8 mouse cellular contexts compared by ENCODE assay signal in the genomic region with DNA sequence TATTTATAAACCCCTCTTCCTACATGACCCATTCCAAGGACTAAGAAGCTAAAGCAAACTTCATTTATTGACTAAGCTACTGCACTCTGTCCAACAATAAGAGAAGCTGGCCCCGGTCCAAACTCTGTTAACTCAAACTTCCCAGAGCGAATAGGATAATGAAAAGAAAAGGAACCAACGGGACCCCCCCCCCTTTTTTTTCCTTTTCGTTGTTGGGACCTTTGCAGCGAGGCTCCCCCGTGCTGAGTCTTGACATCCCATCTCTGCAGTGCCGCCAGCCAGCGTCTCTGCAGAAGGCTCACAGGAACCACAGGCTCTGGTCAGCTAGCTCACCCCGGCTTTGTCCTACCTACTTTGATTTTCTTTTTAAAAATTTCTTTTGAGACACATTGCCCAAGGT. TPM values are rescaled to one million over a fixed set of nuclear protein-coding genes. Genes with fewer than 3 reads are reported as not detected.
DNase-seq lines count a peak whose midpoint lies in the region; ATAC-seq and TF ChIP-seq lines count a peak whose summit lies in the region.

No protein-coding gene starts in this region.

- H3K9ac ChIP-seq in heart, adult 2 months (ENCODE audit: low read depth, low read length), result no peak overlapping the region
- H3K9ac ChIP-seq in kidney, embryonic 16.5 days (replicated peaks; ENCODE audit: low read length), result no peak overlapping the region
- H3K9ac ChIP-seq in midbrain, embryonic 13.5 days (replicated peaks), result no peak overlapping the region

- H3K27ac ChIP-seq in heart, adult 2 months, result peak overlapping the region; percentile 76
- H3K27ac ChIP-seq in kidney, embryonic 16.5 days (ENCODE audit: low read length), result no peak overlapping the region
- peak overlapping the region; percentile 48; the same call in 1 of the 2 replicates for H3K27ac ChIP-seq in midbrain, embryonic 13.5 days

- TF ChIP-seq POLR2A in heart, adult 2 months (IDR thresholded peaks at IDR 0.05; ENCODE audit: insufficient read depth, low read depth, low read length), result no peak

- peak; percentile 51 for DNase-seq in left cerebral cortex, postnatal 4 days
- no peak for DNase-seq in left cerebral cortex, adult 11 months (ENCODE audit: low spot score)
- peak; percentile 38 for DNase-seq in brain, adult 2 months (ENCODE audit: low read depth, low spot score)
- DNase-seq in heart, adult 2 months, result peak; percentile 35 to 49
- no peak for DNase-seq in T-cell, adult 2 months (ENCODE audit: low spot score)

- TF ChIP-seq EP300 in heart, adult 2 months (IDR thresholded peaks at IDR 0.05; ENCODE audit: insufficient read depth, low read depth, low read length), result no peak

- no peak for TF ChIP-seq CTCF in heart, adult 2 months (IDR thresholded peaks at IDR 0.05)

- H3K27me3 ChIP-seq in heart, adult 2 months (ENCODE audit: control insufficient read depth, insufficient read depth, low read length), result no peaks in the 10 kb centered on the region
- H3K27me3 ChIP-seq in kidney, embryonic 16.5 days (ENCODE audit: insufficient read depth, low read length), result no peaks in the 10 kb centered on the region
- H3K27me3 ChIP-seq in midbrain, embryonic 13.5 days, result 0 out of 2 replicates have a peak, but pooled peaks cover 3% of the 10 kb centered on the region

- peaks cover 6% of the 10 kb centered on the region for H3K36me3 ChIP-seq in heart, adult 2 months (ENCODE audit: control insufficient read depth, insufficient read depth, low read length)
- peaks cover 8% of the 10 kb centered on the region; the same call in 1 of the 2 replicates for H3K36me3 ChIP-seq in kidney, embryonic 16.5 days (ENCODE audit: insufficient read depth, low read length)
- peaks cover 2% of the 10 kb centered on the region; the same call in 1 of the 2 replicates for H3K36me3 ChIP-seq in midbrain, embryonic 13.5 days

- peaks cover 18% of the 10 kb centered on the region for H3K4me1 ChIP-seq in heart, adult 2 months (ENCODE audit: control insufficient read depth, insufficient read depth, low read length)
- peaks cover 40% of the 10 kb centered on the region for H3K4me1 ChIP-seq in kidney, embryonic 16.5 days (ENCODE audit: insufficient read depth, low read length)
- H3K4me1 ChIP-seq in midbrain, embryonic 13.5 days (replicated peaks), result peaks cover 56% of the 10 kb centered on the region

- ATAC-seq in kidney, embryonic 16.5 days (ENCODE audit: low FRiP score, low TSS enrichment), result no peak
- no peak for ATAC-seq in midbrain, embryonic 13.5 days
- no peak for ATAC-seq in granulocyte monocyte progenitor cell, adult 5-6 weeks (replicated peaks; ENCODE audit: poor library complexity, severe bottlenecking)

- H3K9me3 ChIP-seq in kidney, embryonic 16.5 days (ENCODE audit: low read length), result no peaks in the 10 kb centered on the region
- no peaks in the 10 kb centered on the region for H3K9me3 ChIP-seq in midbrain, embryonic 13.5 days

- intact Hi-C loops in left cerebral cortex, postnatal 4 days (cut with DNase I), result no loop called here
- intact Hi-C loops in heart, adult 2 months (cut with DNase I), result no loop called here

- H3K4me3 ChIP-seq in heart, adult 2 months, result peak overlapping the region; percentile 29; the same call in 1 of the 2 replicates
- no peak overlapping the region for H3K4me3 ChIP-seq in kidney, embryonic 16.5 days (ENCODE audit: low read length)
- no peak overlapping the region for H3K4me3 ChIP-seq in midbrain, embryonic 13.5 days (replicated peaks)

- peaks cover 8% of the 10 kb centered on the region for H3K79me2 ChIP-seq in heart, adult 2 months (replicated peaks; ENCODE audit: control insufficient read depth, insufficient read depth, low read length)

- peak overlapping the region; percentile 17 for H3K4me2 ChIP-seq in kidney, embryonic 16.5 days (replicated peaks; ENCODE audit: low read depth, low read length)
- peak overlapping the region; percentile 84 for H3K4me2 ChIP-seq in midbrain, embryonic 13.5 days (replicated peaks)

- WGBS in heart, adult 2 months, result 9% methylated on average over 9 of the region's 9 CpGs
- WGBS in kidney, embryonic 16.5 days, result 38% methylated on average over 9 of the region's 9 CpGs
- 13% methylated on average over 9 of the region's 9 CpGs for WGBS in midbrain, embryonic 13.5 days

RNA-seq across cellular contexts. Expression of a gene that starts 3.2 kb away (rescaled TPM):
- total RNA-seq in left cerebral cortex, postnatal 4 days (2021), result 10 to 100 TPM; 54.6 to 56.9 TPM
- total RNA-seq in heart, adult 2 months (2021), result 10 to 100 TPM; 62.1 to 81.1 TPM
- 30.7 and 32.1 TPM in 2 replicates for polyA plus RNA-seq in heart, adult 2 months (2012; rRNA removed)
- polyA plus RNA-seq in kidney, embryonic 16.5 days (2015; fragmentation: Nextera tagmentation; extraction: Ambion mirVana), result 5.2 and 5.6 TPM in 2 replicates
- 5.7 and 6.7 TPM in 2 replicates for polyA plus RNA-seq in midbrain, embryonic 13.5 days (2015; fragmentation: Nextera tagmentation; extraction: Ambion mirVana)
- 35.8 and 59.8 TPM in 2 replicates for total RNA-seq in granulocyte monocyte progenitor cell, adult 5-6 weeks (2014; fragmentation: Nextera tagmentation)
- 12.7 and 16.5 TPM in 2 replicates for total RNA-seq in granulocyte monocyte progenitor cell, adult 5-6 weeks (2017)

RNA-seq across cellular contexts. Expression of a gene that starts 3.3 kb away (rescaled TPM):
- 100 to 1,000 TPM; 262 to 267 TPM for total RNA-seq in left cerebral cortex, postnatal 4 days (2021)
- 10 to 100 TPM; 46.0 to 49.0 TPM for total RNA-seq in heart, adult 2 months (2021)
- polyA plus RNA-seq in heart, adult 2 months (2012; rRNA removed), result 17.1 and 28.8 TPM in 2 replicates
- polyA plus RNA-seq in kidney, embryonic 16.5 days (2015; fragmentation: Nextera tagmentation; extraction: Ambion mirVana), result 166 and 173 TPM in 2 replicates
- 303 and 305 TPM in 2 replicates for polyA plus RNA-seq in midbrain, embryonic 13.5 days (2015; fragmentation: Nextera tagmentation; extraction: Ambion mirVana)
- total RNA-seq in granulocyte monocyte progenitor cell, adult 5-6 weeks (2014; fragmentation: Nextera tagmentation), result 30.6 and 32.3 TPM in 2 replicates
- 88.9 and 95.7 TPM in 2 replicates for total RNA-seq in granulocyte monocyte progenitor cell, adult 5-6 weeks (2017)

Comparison
In these comparisons a context has a peak if more than half of its experiments do, and no peak if none do; other contexts are left out.
1. DNase-seq: peak in left cerebral cortex, postnatal 4 days (single experiment), brain, adult 2 months (single experiment) and heart, adult 2 months (2 of 2); none in left cerebral cortex, adult 11 months (single experiment) and T-cell, adult 2 months (single experiment).